Mouse (Mus musculus) frontal cortex, postnatal 10 days (tissue): ENCODE measurements around the gene Magi1.

ENCODE experiments used
- DNase-seq, 2 experiments: peaks; one replicate each; pipeline ENCODE4 v3.0.0; 2022; ENCODE audit warnings: low spot score in 2 of 2, mixed read lengths in 1 of 2

Gene Magi1

DNA sequence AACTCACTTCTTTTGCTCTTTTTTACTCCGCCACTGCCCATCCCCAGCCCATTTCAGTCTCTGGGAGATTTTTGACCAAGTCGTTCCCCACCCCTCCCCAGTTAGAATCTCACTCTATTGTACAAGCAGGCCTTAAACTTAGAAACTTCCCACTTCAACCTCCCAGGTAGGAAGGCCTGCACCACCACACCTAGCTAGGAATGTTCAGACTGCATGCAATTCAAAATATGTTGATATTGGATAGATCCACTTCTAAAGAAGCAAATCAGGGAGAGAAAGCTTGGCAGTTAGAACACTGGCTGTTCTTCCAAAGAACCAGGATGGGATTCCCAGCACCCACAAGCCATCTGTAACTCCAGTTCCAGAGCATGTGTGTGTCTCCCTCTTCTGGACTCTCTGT lies 81.8 kb downstream of the Magi1 start:
- no peak for DNase-seq

DNA sequence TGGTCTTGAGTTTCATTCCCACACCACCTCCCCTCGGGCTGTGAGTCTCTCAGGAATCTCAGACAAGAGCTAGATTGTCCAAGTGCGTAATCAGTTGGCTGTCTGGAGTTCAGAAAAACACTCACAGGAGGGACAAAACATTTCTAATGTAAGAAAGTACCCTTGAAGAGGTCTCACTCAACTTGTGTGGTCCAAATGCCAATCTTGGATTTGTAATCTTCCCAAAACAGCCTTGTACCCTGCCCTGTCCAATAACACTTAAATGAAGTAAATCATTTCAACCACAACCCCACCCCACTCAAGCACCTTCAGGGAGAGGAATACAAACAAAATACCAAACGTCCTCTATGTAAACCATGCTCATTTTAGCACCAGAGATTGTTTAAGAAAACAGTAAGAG lies 82.8 kb downstream of the Magi1 start:
- no peak for DNase-seq

DNA sequence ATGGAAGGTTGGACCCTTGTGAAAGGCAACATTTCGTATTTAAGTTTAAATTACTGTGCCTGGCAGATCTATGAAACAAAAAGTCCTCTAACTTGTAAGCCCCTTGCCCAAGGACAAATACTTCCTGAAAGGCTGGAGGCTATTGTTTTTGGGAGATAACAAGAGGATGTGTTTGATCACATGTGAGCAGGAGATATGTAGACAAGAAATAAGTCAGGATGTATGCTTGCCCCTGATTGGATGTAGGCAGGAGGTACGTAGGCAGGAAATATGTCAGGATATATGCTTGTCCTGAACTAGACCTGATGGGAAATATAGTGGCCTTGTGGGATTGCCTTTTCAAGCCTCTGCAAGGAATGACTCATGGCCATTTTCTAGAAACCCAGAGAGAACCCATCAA lies 84.0 kb downstream of the Magi1 start:
- no peak for DNase-seq

DNA sequence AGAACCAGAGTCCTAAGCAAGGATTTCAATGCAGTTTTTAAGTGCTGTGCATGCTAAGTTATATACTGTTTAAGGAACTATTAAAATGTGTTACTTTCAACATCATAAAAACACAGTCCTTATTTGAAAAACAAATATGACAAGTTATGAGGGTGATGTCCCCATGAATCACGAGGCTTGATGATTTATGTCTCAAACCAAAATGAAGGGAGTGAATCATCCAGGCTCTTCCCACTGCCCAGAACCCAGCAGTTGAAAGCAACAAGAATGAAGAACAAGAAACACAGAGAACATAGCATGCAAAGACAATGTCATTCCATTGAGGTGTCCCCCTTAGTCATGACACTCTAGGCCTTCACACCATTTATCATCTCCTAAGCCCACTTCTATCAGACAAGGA lies 85.9 kb downstream of the Magi1 start:
- no peak for DNase-seq

DNA sequence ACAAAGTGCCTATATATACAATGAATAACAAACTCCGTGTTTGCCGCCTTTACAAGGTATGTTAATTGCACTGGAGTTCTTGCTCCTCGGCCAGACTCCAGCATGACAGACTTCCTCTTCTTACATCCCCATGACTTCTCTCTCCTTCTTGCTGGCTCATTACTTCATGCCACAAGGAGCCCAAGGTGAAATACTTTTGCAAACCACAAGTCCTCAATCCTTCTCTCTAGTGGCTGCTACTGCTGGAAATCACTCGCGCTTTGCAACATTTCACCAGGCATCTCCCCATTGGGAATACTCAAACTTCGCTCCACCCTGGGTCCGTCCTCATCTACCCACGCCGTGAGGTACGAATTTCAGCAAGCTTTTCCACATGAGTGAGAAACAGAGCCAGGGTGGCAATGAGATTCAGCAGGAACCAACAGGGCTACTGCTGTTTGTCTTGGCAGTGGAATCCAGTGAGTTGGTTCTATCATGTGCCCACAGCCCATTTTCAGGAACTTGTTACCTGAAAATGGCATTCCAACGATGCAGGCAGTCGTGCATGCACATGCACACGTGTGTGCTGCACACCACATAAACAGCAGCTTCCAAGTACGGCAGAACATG lies 88.3 kb downstream of the Magi1 start:
- no peak for DNase-seq

DNA sequence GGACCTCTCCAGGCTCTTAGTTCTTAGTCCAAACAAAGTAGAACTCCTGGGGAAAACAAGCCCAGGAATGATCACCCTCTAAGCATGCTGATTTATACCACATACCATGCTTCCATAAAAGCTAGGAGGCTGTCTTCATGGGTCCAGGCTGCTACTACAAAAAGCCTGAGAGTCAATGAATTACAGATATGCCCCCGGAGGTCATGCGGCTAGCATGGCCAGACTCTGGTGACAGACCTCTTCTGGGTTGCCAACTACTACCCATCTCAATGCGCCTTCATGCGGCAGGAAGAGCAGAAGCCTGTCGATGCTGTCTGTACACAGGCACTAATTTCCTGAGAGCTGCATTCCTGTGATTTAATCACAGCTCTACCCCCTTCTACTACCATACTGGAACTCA lies 92.9 kb downstream of the Magi1 start:
- DNase-seq = no peak

DNA sequence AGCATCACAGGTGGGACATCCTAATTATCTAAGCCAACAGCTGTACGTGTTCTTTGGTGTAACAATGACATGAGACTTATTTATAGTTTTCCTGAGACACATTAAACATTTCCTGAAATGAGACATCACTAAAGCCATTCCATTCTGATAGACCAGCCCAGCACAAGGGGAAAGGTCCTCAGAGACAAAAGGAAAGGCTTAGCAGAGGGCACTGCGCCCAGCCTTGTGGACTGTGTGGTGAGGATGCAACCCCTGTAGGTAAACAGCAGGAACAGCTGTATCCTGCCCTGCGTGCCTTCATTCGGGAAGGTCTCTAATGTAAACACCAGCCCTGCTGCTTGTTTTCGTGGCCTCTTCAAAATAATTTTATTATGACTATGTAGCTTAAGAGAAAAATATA lies 94.3 kb downstream of the Magi1 start:
- DNase-seq = no peak

DNA sequence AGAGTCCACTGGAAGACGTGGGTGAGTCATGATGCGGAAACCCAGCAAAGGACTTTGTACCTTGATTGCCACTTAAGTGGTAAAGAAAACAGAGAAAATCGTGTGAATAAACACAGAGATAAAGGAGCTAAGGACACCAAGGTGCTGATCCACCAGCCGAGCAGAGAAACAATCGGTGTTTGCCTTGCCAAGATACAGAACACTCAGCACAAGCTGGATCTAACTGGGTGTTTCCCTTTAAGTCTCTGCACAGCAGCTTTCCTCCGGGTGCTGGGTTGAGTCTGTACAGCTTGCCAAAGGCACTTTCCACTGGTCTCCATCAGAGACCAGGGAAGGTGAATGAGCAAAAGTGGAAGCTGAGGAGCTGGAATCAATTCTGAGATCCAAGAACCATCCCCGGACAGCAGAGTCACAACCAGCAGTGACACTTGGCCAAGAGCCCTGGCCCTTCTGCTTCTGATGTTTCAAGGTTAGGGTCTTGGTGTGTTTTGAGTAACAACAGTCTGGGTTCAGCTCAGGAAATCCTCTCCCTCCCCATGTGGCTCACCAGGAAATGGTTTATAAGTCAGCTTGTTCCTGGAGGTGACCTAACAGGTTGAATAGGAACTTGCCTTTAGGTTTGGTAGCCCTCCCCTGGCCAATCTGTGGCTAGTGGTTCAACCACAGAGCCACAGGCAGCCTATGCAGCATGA lies 96.9 kb downstream of the Magi1 start:
- DNase-seq = no peak

DNA sequence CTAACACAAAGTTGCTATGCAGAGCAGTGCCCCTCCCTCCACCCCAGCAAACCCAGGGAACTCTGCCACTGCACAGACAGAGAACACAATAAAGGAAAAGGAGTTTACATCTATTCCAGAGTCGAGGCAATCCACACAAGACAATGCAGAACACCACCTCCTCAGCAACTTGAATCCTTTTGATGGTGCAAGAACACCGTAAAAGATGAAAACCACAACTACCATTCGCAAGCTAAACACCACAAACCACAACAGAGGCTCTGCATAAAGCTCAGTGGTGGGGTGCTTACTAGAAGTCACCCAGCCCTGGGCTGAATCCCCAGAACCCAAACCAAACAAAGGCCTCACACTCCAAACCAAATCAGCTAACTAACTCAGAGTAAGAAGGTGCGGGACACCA lies 99.4 kb downstream of the Magi1 start:
- DNase-seq = no peak

DNA sequence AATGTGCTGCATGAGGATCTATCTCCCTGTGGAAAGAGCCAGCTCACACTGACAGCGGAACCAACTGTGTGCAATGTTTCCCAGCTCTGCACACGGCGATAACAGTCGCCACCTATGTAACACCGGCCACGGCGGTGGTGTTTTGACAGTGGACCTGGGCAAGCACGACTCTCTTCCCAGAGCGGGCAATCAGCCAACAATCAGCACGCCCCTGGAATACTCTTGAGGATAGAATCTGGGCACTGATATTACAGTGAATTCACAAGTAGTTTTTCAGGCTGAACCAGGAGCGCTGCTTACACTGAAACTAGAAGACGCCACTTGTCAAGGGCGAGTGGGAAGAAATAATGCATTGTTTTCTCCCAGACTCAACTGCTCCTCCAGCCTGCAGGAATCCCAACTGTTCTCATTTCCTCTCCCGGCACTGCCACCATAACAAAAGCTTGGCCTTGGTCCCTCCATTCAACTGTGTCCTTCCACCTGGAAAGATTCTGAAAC lies 100.3 kb downstream of the Magi1 start:
- no peak for DNase-seq

DNA sequence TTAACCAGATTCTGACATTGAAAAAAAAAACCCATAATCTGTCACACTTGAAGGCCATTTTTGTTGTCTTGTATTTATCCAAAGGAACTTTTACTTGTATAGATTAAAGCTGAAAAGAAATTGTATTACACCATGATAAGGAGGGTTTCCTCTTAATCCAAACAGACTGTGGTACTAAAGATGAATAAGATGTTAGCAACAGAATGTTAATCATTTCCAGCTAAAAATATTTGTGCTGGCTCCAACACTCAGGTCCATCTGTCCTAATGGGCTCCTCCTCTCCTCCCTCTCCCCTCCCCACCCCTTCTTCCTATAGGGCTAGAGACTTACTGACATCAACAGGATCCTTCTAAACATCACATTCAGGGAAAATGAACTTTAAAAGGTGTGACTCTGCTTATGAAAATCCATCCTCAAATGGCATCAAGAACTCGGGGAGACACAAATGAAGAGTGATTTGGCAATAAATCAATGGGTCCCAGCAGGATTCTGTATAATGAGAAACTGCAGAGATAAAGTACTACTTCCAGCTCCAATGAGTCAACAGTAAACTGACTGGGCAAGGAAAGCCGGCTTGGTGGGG lies 102.0 kb downstream of the Magi1 start:
- no peak for DNase-seq

DNA sequence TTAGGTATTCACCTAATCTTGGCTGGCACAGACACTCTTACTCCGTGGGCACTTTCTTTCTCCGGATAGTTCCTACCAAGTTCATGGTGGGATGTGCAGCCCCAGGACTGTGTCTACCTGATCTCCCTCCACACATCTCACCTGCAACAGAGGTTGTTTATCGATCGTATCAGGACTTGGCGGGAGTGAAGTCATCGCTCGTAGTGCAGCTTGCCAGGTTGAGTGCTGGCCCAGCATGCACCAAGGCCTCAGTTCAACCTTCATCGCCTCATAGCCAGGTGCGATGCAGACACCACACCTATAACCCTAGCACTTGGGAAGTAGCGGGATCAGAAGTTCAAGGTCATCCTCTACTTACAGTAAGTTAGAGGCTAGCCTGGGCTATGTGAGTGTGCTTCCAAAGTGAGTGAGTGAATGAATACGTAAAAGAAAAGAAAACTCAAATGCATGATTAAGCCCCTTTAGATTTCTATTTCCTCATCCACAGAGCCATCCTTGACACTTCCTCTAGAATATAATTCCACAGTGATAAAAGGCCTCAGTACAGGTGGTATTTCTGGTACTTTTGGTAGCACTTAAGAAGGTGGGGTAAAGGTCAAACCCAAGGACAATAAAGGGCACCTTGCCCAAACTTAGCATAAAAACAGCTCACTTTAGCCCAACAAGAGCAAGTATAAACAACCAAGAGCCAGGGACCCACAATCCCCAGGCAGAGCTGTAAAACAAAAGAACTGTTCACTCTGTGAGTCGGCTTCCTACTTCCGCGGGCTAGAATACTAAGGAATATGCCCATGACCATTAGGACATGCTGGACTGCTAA lies 103.2 kb downstream of the Magi1 start:
- no peak for DNase-seq

DNA sequence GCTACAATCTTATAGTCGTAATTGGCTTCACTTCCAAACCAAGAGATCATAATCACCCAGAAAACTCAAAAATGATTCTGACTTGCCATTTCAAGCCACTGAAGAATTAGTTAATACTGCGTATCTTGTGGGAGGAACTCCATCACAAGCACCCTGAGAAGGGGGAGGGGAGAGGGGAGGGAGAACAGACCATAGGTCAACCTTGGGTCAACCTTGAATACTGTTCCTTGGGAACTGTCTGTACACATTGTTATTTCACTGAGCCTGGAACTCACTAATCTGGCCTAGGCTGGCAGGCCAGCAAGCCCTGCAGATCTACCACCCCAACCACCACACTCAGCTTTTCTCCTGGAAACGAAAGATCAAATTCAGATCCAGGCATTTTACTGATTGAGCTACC lies 106.2 kb downstream of the Magi1 start:
- no peak for DNase-seq

DNA sequence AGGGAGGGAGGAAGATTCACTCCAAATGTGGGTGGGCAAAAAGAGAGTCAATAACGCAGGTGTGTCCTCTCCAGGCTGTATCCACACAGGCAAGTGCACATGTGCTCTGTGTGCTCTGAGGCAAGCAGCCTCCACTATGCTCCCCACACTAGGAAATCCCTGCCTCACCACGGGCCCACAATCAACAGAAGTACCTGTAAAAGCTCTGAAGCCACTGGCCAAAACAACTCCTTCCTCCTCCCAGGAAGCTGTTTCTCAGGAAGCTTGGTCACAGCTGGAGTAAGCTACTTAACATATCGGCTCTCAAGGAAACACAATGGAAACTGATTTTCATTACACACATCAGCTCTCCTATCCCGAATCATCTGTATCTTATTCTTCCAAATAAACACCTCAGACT lies 107.0 kb downstream of the Magi1 start:
- DNase-seq = no peak

DNA sequence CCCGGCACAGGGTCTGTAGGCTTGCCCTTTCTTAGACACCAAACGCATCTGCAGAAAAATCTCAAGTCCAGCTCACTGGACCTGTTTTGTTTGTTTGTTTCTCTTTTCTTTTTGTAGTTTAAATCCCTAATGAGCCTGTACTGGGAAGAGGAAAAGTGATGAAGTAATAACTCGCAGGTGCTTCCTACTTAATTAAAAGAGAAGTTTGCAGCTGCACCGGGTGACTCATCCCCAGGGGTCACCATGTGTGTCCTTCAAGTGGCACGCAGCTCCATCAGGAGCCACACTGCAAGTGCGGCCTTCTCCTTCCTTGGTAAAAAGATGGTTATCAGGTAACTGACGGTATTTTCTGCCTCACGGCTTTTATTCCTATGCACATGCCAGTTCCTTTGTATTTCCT lies 112.5 kb downstream of the Magi1 start:
- no peak for DNase-seq

DNA sequence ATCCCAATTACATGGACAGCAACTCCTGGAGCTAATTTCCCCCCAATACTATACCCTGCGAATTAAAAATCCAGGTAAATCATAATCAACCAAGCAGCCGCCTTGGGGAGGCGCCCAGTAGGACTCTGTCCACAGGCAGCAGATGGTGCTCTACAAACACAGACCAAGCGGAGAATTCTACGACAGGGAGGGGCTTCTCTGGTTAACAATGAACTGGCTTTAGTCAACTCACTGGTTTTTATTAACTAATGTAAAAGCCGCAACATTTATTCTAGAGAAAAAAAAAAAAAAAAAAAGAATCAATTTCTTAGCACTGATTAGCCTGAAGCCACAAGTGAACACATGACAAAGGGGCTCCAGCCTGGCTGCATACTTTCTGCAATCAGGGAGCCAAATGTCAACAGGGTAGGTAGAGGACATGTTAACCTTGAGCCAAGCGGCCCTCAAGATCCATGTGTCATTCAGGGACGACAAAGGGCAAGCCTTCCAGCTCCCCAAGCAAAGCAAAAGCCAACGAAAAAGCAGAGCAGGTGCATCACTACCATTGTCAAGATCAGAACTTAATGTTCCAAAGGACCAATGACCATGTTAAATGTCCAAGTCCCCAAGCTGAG lies 114.0 kb downstream of the Magi1 start:
- DNase-seq = no peak

DNA sequence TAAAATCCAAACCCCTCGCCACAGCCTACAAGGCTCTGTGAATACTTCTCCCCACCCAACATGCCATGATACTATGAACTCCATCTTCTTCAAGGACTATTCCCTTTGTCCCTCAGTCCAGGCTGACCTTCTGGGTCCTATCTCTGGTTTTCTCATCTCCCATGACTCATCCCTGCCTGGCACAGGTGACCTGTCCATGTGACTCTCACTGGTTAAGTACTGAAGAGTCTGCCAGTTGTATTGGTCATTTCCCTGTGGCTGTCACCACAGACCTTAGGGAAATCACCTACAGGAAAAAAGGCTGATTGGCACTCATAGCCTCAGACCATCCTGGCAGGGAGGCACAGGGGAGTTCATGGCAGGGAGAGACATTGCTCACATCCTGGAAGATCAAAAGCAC lies 117.8 kb downstream of the Magi1 start:
- DNase-seq = no peak

DNA sequence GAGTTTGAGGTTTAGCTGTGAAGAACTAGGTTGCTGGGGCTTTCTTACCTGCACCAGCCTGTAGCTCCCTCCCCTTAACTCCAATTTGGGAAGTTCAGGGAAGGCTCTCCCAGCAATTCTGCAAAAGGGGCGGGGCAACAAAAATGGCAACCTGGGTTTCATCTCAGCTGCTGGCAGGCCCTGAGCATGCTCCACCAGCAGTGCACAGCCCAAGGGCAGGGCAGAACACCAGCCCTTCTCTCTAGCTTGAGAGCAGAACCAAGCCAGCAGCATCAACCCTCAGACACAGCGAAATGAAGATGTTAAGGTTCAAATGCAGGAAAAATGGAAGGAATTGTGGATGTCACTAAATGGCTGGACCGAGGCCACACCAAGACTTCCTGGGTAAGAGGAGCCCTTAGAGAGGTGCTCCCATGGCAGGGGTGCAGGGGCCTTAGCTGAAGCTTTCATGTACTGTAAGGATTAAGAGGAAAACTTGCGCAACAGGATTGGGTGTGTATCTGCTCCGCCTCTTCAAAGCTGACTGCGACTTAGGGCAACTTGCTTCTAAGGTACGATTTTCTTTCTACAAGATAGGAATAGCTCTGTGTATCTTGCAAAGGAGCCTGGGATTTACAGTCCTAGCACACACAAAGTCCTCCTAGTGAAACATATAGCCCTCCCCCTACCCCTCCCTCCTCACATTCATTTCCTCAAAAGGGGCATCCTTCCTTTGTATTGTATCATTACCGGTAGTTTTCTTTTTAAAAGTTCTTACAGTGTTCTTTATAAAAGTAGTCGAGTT lies 118.8 kb downstream of the Magi1 start:
- DNase-seq = no peak

DNA sequence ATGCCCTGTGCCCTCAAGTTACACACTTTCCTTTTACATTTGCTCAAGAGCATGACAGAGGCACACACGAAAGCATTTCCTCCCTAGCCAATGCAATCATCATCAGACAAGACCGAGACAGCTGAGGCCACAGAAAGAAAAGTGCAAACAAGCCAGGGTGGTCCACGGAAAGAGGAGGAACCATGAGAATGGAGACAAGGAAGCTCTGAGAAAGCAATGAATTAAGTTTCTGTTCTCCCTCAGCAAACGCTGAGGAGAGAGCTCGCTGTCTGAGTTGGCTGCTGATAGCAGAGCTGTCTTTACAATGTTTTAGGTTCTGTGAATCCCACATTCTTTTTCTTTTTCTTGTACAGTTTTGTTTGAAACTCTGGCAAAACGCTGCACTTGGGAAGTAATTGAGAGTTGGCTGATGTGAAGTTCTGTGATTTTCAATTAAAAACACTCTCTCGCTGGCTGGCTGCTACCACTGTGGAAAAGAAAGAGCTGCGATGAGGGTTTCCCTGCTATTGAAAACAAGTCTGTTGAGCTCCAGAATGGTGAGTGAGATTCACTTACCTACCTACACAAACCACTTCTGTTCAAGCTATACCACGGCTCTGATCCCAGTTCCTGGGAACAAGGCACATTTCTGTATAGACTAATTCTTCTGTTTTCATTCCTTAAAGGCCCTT lies 120.3 kb downstream of the Magi1 start:
- no peak for DNase-seq

DNA sequence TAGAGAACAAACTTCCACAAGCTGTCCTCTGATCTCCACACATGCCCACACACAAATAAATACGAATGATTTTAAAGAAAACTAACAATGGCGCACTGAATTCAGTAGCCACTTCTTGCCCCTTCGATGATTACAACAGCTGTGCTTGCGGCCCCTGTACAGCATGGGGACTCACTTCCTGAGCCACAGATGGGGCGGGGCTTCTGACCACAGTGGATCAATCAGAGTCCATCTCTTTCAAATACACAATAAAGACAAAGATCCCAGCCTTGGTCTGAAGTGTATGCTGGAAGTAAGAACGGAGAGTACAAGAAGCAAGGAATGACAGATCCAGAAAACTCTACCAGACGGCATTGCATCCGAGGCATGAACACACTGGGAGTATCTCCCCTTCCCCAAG lies 120.8 kb downstream of the Magi1 start:
- no peak for DNase-seq

DNA sequence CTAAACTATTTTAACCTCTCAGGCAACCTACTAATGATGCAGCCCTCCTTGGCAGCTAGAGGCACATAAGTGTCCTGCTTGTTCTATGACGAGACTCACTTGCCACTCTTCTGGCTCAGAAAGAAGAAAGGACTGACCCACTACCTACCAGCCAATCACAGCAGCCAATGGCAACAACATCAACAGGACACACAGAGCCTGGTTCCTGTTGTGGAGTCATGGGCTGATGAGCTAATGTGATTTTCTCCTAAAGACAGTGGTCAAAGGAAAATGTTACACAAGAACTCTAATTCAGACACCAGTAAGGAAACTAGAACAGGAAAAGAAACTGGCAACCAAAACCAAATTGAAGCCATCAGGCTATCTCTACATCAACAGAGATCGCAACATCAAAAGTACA lies 124.5 kb downstream of the Magi1 start:
- no peak for DNase-seq
